Mouse (Mus musculus): ENCODE data around the gene C2cd2l. TPM values are rescaled to one million over a fixed set of nuclear protein-coding genes. Genes with fewer than 3 reads are reported as not detected.
A peak's percentile ranks its signal among the peaks of the same experiment; 100 is the strongest.
"Not testable (repeated sequence)": the region's sequence is repeated elsewhere in the genome, so short reads cannot be mapped to it uniquely, and the experiment has no call there.

C2cd2l gene
- polyA plus RNA-seq, 1 experiment = 5.1 TPM

DNA sequence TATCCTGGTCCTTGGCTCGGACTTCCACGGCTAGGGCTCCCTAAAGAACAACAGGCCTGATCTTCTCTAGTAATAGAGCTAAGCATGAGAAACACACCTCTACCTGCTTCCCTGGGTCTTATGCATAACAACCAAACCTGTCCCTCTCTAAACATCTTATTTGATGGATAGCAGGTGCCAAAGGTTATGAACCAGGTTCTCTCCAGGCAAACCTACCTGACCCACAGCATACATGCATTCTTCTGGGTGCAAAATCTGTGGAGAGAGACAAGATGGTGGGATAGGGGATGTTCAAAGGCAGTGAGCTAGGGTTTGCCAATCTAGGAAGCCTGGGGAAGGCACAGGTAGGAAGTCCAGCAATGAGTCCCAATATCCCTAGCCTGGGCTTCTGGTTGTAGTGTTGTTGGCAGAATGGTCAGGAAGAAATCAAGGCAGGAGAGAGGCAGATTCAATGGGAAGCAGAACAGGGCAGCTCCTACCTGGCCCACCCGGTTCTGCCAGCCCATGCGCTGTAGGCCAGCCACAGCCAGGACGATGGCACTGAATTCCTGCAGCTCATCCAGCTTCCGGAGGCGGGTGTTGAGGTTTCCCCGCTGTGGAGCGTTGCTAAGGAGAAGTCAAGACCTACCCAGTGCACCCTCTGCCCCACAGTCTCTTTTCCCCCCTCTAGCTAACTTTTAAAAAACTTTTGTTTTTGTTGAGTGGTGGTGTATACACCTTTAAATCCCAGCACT is 17.5 kb upstream of the C2cd2l start:
- Histone ChIP-seq H3K9me3 (replicated peaks; ENCODE audit: control insufficient read depth, insufficient read depth, low read length, poor library complexity, severe bottlenecking) (no peaks in the 10 kb centered on the region), H3K36me3 (ENCODE audit: control insufficient read depth, insufficient read depth, low read length, poor library complexity, severe bottlenecking) (peaks cover 18% of the 10 kb centered on the region), H3K4me1 (ENCODE audit: control insufficient read depth, insufficient read depth, low read length) (peaks cover 5% of the 10 kb centered on the region), H3K9ac (ENCODE audit: low read depth, poor library complexity, severe bottlenecking) (peak overlapping the region; percentile 98), H3K27ac (ENCODE audit: insufficient read depth, low read length) (0 out of 2 replicates have a peak overlapping the region, but pooled peaks have one; percentile 12), H3K4me3 (ENCODE audit: low read depth, low read length) (peak overlapping the region; percentile 55), H3K27me3 (ENCODE audit: control insufficient read depth, insufficient read depth, low read length, poor library complexity, severe bottlenecking) (no peaks in the 10 kb centered on the region)
- TF ChIP-seq CTCF (IDR thresholded peaks at IDR 0.05; ENCODE audit: low read depth, low read length) (no peak), EP300 (IDR thresholded peaks at IDR 0.05; ENCODE audit: insufficient read depth, low read depth, low read length) (no peak), POLR2A (IDR thresholded peaks at IDR 0.05; ENCODE audit: insufficient read depth, low read length) (no peak)

DNA sequence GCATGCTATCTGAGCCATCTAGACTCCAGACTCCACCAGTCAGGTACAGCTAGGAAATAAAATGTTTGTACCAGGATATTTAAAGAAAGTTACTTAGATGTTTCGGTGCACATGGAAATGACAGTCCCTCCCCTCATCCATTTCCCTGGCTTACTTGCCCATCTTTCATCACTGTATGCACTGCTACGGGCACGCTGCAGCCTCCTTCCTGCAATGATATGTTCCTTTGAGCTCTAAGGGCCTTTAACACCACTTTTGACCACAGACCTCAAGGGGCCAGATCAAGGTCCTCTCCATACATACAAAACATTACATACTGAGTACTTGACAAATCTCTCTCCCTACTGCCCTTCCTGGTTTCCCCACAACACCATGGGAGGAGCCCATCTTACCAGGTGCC is 16.9 kb upstream of the C2cd2l start:
- no peak for TF ChIP-seq POLR2A (IDR thresholded peaks at IDR 0.05; ENCODE audit: insufficient read depth, low read length)
- no peak for TF ChIP-seq CTCF (IDR thresholded peaks at IDR 0.05; ENCODE audit: low read depth, low read length)
- TF ChIP-seq EP300 (IDR thresholded peaks at IDR 0.05; ENCODE audit: insufficient read depth, low read depth, low read length) = no peak
- Histone ChIP-seq H3K27me3 (ENCODE audit: control insufficient read depth, insufficient read depth, low read length, poor library complexity, severe bottlenecking) (no peaks in the 10 kb centered on the region), H3K9me3 (replicated peaks; ENCODE audit: control insufficient read depth, insufficient read depth, low read length, poor library complexity, severe bottlenecking) (no peaks in the 10 kb centered on the region), H3K4me3 (ENCODE audit: low read depth, low read length) (peak overlapping the region; percentile 55), H3K9ac (ENCODE audit: low read depth, poor library complexity, severe bottlenecking) (peak overlapping the region; percentile 98), H3K27ac (ENCODE audit: insufficient read depth, low read length) (0 out of 2 replicates have a peak overlapping the region, but pooled peaks have one; percentile 12), H3K4me1 (ENCODE audit: control insufficient read depth, insufficient read depth, low read length) (peaks cover 5% of the 10 kb centered on the region), H3K36me3 (ENCODE audit: control insufficient read depth, insufficient read depth, low read length, poor library complexity, severe bottlenecking) (peaks cover 20% of the 10 kb centered on the region)

DNA sequence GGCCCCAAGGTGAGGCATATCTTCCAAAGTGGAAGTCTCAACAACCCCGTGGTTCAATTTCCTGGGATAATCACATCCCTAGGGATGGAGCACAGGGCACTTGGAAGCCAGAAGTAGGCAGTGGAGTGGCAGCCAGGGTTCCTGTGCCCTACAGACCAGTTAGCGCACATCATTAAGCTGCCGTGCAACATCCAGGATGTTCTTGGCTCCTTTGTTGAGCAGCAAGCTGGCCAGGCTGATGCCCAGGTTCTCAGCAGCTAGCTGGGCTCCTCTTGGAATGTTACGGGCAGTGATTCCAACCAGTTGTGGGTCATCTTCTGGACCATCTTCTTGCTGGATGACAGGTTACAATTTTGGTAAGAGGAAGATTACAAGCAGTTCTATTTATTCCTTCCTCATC is 16.4 kb upstream of the C2cd2l start:
- Histone ChIP-seq H3K36me3 (ENCODE audit: control insufficient read depth, insufficient read depth, low read length, poor library complexity, severe bottlenecking) (peaks cover 21% of the 10 kb centered on the region), H3K27ac (ENCODE audit: insufficient read depth, low read length) (0 out of 2 replicates have a peak overlapping the region, but pooled peaks have one; percentile 12), H3K4me3 (ENCODE audit: low read depth, low read length) (peak overlapping the region; percentile 55), H3K9ac (ENCODE audit: low read depth, poor library complexity, severe bottlenecking) (peak overlapping the region; percentile 98)
- H3K27me3 ChIP-seq (ENCODE audit: control insufficient read depth, insufficient read depth, low read length, poor library complexity, severe bottlenecking); H3K9me3 ChIP-seq (replicated peaks; ENCODE audit: control insufficient read depth, insufficient read depth, low read length, poor library complexity, severe bottlenecking); H3K4me1 ChIP-seq (ENCODE audit: control insufficient read depth, insufficient read depth, low read length): not testable (repeated sequence)

DNA sequence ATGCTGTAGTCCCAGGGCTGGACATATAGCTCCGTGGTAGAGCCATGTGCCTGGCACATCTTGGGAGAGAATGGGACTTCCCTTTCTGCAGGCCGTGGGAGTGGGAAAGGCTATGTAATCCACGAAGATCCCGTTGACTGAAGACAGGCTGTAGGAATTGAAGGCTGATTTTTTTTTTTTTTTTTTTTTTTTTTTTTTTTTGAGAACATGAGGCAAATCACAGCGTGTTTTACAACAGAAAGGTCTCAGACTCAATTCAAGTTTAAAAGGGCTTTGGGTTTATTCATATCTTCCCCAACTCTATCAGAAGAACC is 16.0 kb upstream of the C2cd2l start:
- Histone ChIP-seq H3K9me3 (replicated peaks; ENCODE audit: control insufficient read depth, insufficient read depth, low read length, poor library complexity, severe bottlenecking) (no peaks in the 10 kb centered on the region), H3K4me3 (ENCODE audit: low read depth, low read length) (peak overlapping the region; percentile 97), H3K36me3 (ENCODE audit: control insufficient read depth, insufficient read depth, low read length, poor library complexity, severe bottlenecking) (peaks cover 21% of the 10 kb centered on the region), H3K4me1 (ENCODE audit: control insufficient read depth, insufficient read depth, low read length) (peaks cover 5% of the 10 kb centered on the region), H3K27me3 (ENCODE audit: control insufficient read depth, insufficient read depth, low read length, poor library complexity, severe bottlenecking) (no peaks in the 10 kb centered on the region), H3K9ac (ENCODE audit: low read depth, poor library complexity, severe bottlenecking) (peak overlapping the region; percentile 98), H3K27ac (ENCODE audit: insufficient read depth, low read length) (peak overlapping the region; percentile 54)
- TF ChIP-seq EP300 (IDR thresholded peaks at IDR 0.05; ENCODE audit: insufficient read depth, low read depth, low read length) (no peak), POLR2A (IDR thresholded peaks at IDR 0.05; ENCODE audit: insufficient read depth, low read length) (no peak), CTCF (IDR thresholded peaks at IDR 0.05; ENCODE audit: low read depth, low read length) (no peak)

DNA sequence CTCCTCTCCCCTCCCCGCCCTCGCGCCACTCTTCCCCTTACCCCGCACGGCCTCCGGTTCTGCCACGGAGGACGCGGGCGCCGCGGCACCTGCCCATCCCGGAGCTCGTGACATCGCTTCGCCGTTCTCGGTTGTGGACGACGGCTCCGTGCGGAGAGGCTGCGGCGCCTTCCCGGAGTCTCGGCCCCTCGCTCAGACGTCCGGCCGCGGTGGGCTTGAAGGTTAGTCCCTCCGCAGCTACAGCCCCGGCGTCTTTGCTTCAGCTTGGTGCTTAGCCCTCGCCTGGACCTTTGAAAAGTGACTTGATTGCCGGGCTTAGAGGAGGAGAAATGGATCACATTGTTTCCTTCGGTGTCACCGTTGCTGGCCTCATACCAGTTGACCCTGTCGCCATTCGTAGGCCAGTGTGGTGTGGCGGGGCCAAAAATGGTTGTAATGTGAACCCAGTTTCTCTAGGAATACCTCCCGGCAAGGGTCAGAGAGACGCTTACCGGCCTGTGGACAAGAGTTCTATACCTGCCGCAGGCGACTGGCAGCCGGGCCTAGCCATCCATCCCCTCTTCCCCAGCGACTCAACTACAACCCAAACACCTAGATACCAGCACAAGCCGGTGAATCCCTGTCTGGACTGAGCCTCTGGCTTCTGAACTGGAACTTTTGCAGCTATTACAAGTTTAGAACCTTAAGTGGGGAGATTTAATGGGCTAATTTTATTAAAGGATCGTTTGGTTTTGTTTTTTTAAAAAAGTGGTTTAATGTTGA is 15.4 kb upstream of the C2cd2l start:
- peak overlapping the region; percentile 78 for H3K27ac ChIP-seq (ENCODE audit: insufficient read depth, low read length)
- H3K36me3 ChIP-seq (ENCODE audit: control insufficient read depth, insufficient read depth, low read length, poor library complexity, severe bottlenecking) = peaks cover 24% of the 10 kb centered on the region

More for the DNA sequence above, 15.4 kb upstream of the C2cd2l start:
- H3K4me3 ChIP-seq (ENCODE audit: low read depth, low read length) = peak overlapping the region; percentile 97
- TF ChIP-seq POLR2A (IDR thresholded peaks at IDR 0.05; ENCODE audit: insufficient read depth, low read length) (no peak), EP300 (IDR thresholded peaks at IDR 0.05; ENCODE audit: insufficient read depth, low read depth, low read length) (no peak), CTCF (IDR thresholded peaks at IDR 0.05; ENCODE audit: low read depth, low read length) (no peak)
- H3K9ac ChIP-seq (ENCODE audit: low read depth, poor library complexity, severe bottlenecking) = peak overlapping the region; percentile 98
- no peaks in the 10 kb centered on the region for H3K27me3 ChIP-seq (ENCODE audit: control insufficient read depth, insufficient read depth, low read length, poor library complexity, severe bottlenecking)
- H3K4me1 ChIP-seq (ENCODE audit: control insufficient read depth, insufficient read depth, low read length) = peaks cover 5% of the 10 kb centered on the region
- H3K9me3 ChIP-seq (replicated peaks; ENCODE audit: control insufficient read depth, insufficient read depth, low read length, poor library complexity, severe bottlenecking) = no peaks in the 10 kb centered on the region
